Mouse (Mus musculus) liver, embryonic 14.5 days (tissue): ENCODE data around the gene Rsrc2.

ENCODE experiments used
- CTCF ChIP-seq: IDR thresholded peaks from 2 replicates; pipeline ENCODE4 v1.5.1; 2016; ENCODE audit warnings: antibody characterized with exemption, low read depth, control low read depth
- EP300 ChIP-seq: IDR thresholded peaks from 2 replicates; pipeline ENCODE4 v1.6.1; 2016; ENCODE audit warnings: antibody characterized with exemption, low read depth

- TF ChIP-seq CTCF (no peak), EP300 (no peak)
Observed at GRCm38 (mm10) chr5:123744358-123744757, 4.9 kb downstream of the Rsrc2 start.
